Mouse (Mus musculus): ENCODE results near the gene Zscan2. TPM values are rescaled to one million over a fixed set of nuclear protein-coding genes. Genes with fewer than 3 reads are reported as not detected.

Gene Zscan2
- total RNA-seq, 2 experiments from 2014 or later, result 2.9 TPM; not detected in 1

DNA sequence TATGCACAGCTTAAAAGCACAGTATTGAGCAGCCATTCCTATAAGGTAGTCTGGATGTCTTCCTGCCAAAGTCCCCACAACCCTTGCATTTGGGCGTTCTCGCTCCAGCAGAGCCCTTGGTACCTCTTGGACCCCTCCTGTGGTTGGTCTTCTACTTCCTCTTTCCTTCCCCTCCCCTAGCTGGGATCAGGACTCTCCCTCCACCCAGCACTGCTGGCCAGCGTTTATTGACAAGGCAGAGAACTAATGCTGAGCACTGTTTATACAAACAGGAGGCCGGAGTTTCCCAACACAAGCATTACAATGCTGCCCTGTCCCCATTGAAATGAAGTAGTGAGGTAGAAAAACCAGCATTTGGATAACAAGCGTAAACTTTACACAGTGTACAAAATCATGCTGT, 12.3 kb downstream of the Zscan2 start:
- ATAC-seq (replicated peaks; ENCODE audit: low FRiP score, poor library complexity, severe bottlenecking), result no peak

DNA sequence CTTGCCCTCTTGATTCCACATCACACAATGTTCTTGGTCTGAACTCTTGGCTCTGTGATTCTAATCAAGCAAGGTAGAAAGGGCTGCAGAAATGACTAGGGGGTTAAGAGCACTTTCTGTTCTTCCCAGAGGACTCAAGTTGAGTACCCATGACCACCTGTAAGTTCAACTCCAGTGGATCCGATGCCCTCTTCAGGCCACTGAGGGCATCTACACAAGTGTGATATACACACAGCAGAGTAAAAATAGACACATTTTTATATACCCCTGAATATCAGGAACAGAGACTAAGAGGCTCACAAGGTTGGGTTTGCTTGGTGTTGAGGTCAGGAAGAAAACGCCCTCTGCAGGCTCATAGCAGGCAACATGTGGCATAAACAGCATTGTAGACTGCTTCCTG, 12.9 kb downstream of the Zscan2 start:
- ATAC-seq (replicated peaks; ENCODE audit: low FRiP score, poor library complexity, severe bottlenecking), result no peak

DNA sequence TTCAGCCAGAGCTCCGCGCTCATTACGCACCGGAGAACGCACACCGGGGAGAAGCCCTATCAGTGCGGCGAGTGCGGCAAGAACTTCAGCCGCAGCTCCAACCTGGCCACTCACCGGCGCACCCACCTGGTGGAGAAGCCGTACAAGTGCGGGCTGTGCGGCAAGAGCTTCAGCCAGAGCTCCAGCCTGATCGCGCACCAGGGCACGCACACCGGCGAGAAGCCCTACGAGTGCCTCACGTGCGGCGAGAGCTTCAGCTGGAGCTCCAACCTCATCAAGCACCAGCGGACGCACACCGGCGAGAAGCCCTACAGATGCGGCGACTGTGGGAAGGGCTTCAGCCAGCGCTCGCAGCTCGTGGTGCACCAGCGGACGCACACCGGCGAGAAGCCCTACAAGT, 15.0 kb downstream of the Zscan2 start:
- no peak for ATAC-seq (replicated peaks; ENCODE audit: low FRiP score, poor library complexity, severe bottlenecking)

DNA sequence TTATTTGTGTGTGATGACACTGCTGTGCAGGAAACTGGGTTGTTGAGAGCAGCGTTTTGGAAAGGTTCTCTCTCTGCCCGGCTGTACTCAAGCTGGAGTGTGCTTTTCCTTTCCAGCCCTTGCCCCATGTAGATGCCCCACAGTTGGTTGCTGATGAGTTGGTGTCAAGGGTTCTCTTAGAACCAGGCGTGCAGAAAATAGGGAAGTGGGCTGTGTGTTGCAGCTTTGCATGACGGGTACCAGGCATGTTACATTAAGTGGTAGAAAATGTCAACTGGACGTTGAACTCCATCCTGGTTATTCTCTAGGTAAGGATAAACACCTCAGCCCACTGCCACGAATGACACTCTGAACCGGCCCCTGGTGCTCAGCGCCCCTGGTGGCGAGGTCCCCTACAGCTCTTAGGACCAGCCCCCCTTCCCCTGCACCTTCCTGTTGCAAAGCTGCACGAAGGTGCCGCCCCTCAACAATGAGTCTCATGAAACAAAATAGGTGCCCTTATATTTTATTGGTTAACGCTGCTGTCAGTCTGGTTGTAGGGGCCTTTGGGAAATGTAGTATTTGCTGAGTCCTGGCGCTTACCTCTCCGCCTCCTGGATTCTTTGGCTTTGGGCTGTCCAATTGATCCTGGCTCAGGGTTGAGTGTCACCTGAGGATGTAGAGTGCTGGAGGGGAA, 22.2 kb downstream of the Zscan2 start:
- 0 out of 2 replicates have a peak, but pooled peaks have one; percentile 31 for ATAC-seq (replicated peaks; ENCODE audit: low FRiP score, poor library complexity, severe bottlenecking)

DNA sequence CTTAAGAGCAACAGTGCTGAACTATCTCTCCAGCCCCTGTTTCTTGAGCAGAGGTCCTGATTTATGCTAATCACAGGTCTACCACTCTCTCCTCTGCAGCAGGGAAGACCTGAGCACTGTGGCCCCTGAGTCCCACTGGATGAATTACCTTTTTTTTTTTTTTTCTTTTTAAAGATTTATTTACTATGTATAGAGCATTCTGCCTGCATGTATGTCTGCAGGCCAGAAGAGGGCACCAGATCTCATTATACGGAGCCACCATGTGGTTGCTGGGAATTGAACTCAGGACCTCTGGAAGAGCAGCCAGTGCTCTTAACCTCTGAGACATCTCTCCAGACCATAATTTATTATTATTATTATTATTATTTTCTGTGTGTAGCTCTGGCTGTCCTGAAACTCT, 24.9 kb downstream of the Zscan2 start:
- no peak for ATAC-seq (replicated peaks; ENCODE audit: low FRiP score, poor library complexity, severe bottlenecking)

DNA sequence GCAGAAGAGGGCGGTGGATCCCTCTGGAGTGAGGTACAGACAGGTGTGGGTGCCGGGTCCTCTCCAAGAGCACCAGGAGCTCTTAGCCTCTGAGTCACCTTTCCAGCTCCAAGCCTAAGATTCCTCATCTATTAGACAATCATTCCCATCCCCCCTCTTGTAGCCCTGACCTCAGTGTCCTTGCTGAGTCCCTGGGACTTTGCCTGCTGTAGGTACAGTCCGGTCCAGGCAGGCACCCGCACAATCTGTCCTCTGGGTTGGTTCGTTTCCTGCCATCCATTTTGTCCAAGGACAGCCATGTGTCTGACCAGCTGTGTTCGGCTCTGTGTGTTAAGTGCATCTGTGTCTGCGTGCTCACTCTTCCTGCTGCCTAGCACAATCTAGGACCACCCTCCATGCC, 27.9 kb downstream of the Zscan2 start:
- ATAC-seq (replicated peaks; ENCODE audit: low FRiP score, poor library complexity, severe bottlenecking), result no peak

DNA sequence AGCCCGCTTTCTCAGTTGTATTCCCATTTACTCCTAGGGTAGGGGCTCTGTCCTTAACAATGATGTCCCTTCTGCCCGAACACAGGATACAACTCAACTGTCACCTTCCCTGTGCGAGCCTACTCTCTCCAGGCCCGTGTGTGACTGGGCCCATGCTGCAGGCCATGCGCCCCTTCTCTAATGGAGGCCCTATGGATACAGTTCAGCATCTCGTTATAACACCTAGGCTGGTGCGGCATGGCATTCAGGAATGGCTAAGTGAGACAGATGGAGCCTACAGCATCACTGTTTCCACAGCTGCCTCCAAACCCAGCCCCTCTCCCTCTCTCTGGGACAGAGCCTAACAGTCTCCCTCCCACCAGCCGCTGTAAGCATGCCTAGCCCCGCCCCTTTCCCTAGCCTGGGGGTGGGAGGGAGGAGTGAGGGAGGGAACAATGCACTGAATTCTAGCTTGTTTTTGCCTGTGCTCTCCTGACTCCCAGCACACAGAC, 28.3 kb downstream of the Zscan2 start:
- ATAC-seq (replicated peaks; ENCODE audit: low FRiP score, poor library complexity, severe bottlenecking), result no peak

DNA sequence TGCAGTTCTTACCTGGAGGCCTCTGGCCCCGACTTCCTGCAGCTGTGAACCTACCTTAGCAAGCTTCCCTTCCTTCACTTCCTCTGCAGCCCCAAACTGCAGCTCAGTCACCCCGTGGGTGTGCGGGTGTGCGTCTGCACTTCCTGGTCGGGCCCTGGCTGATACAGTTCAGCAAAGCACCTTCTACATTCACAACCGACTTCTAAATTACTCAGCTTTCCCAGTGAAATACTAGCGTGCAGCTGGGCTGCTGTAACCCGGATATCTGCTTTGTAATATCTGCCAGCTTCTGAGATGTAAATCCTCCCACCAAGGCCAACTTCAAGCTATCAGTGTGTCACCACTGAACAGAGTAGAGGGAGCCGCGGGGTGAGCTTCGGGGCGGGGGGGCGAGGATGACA, 29.1 kb downstream of the Zscan2 start:
- ATAC-seq (replicated peaks; ENCODE audit: low FRiP score, poor library complexity, severe bottlenecking), result no peak

DNA sequence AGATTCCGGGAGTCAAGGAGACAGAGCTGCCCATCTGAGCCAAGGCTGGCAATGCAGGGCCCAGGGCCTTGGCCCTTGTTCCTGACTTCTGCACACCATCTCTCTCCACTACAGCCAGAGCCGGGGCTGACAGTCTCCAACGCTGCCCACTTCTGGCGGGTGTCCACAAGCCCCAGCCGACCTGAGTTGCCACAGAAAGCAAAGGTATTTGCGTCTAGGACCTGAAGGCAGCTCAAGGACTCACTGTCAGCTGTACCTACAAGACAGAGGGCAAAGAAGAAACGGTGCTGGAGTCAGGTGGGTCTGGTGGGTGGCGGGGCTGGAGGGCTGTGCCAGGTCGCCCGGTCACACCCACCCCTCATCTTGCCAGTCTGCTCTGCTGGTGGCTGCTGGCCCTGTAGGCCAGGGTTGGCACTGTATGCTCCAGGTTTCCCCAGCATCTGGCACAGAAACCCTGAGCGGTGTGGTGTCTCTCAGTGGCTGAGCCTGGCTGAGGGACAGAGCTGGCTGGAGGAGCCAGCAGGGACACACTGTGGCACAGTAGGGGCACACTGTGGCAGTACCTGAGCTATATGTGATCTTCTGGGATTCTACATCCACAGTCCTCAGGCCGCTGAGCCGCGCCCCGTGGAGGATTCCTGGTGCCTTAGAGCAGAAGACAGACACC, 32.5 kb downstream of the Zscan2 start:
- ATAC-seq (replicated peaks; ENCODE audit: low FRiP score, poor library complexity, severe bottlenecking), result no peak

DNA sequence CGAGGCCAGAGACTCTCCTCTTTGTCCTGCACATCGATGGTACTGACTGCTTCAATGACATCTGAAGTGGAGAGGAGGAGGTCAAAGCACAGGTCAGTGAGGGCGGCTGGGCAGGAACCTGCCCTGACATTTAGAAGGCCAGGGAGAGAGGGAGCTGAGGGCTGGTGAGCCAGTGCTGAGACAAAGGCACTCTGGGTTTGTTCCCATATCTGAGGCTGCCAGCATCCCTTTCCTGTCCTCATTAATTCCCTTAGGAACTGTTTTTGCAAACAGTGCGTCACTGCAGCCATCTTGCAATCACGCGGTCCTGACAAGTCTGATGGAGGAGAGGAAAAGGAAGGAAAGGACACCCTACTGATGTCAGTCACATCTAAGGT, 33.0 kb downstream of the Zscan2 start:
- no peak for ATAC-seq (replicated peaks; ENCODE audit: low FRiP score, poor library complexity, severe bottlenecking)

DNA sequence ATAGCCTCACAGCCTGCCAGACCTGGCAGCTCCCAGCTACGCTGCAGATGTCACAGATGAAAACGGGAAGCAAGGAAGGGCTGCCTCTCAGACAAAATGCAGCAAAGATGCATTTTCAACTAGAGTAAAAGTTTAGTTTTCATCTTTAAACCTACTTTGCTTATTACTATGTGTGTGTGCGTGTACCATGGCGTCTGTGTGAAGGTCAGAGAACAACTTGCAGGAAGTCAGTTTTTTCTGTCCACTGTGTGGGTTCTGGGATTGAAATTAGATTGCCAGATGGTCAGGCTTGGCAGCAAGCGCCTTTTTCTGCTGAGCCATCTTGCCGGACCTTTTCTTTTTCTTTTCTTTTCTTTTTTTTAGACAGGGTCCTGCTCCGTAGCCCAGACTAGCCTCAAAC, 33.5 kb downstream of the Zscan2 start:
- ATAC-seq (replicated peaks; ENCODE audit: low FRiP score, poor library complexity, severe bottlenecking), result no peak

DNA sequence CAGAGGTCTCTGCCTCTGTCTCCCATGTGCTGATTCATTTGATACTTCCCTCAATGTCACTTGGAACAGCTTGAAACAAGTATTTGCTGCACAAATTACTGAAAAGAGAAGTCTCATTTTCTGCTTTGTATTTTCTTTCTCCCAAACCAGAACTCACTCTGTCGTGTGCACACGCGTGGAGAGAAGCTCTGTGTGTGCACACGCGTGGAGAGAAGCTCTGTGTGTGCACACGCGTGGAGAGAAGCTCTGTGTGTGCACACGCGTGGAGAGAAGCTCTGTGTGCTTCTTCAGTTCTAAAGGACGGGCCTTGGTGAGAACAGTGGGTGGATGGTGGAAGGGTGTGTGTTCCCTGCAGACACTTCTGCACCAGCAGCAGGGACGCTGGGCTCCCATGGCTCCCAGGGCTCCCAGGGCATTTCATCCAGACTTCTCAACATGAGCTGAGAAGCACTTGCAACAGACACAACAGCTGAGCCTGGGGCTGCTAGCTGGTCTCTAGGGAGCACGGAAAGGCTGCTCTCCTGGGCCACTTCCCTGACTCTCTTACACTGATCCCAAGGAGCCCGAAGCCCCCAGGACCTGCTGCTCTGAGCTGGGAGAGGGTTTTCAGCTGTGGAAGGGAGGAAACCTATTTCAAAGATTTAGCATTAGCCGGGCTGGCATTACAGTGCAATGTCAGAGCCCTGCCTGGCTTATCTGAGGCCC, 34.2 kb downstream of the Zscan2 start:
- no peak for ATAC-seq (replicated peaks; ENCODE audit: low FRiP score, poor library complexity, severe bottlenecking)

DNA sequence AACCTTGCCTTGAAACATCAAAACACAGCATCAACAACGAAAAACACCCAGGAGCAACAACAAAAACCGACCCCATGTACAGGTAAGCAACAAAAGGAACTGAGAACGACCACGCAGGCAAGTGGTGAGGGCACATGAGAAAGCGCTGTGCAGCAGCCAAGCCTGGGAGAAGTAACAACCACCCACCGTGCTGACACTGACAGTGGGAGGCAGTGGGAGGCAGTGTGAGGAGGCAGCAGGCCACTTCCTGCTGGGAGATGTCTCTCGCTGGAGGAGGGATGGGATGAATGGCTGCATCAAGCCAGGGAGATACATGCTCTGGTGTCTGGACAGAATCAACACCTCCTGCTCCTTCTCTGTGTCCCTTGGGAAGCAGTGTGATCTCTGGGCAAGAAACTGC, 36.4 kb downstream of the Zscan2 start:
- ATAC-seq (replicated peaks; ENCODE audit: low FRiP score, poor library complexity, severe bottlenecking), result no peak

DNA sequence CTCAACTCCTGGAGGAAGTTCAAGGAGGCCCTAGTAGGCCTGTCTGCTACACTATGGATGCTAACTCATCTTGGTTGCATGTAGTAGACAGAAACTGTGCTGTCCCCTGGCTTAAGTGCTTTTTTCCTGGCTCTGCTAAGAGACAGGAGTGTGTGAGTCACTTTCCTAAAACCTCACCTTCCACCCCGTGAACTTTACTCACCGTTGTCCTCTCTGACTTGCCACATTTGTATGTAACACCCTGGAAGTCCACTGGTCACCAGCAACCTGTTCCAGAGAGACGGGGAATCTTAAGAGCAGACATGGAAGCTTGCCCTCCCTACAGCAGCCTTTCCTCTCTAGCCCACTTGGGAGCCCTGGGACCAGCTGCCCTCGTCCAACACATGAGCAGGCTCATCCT, 37.0 kb downstream of the Zscan2 start:
- ATAC-seq (replicated peaks; ENCODE audit: low FRiP score, poor library complexity, severe bottlenecking), result no peak

DNA sequence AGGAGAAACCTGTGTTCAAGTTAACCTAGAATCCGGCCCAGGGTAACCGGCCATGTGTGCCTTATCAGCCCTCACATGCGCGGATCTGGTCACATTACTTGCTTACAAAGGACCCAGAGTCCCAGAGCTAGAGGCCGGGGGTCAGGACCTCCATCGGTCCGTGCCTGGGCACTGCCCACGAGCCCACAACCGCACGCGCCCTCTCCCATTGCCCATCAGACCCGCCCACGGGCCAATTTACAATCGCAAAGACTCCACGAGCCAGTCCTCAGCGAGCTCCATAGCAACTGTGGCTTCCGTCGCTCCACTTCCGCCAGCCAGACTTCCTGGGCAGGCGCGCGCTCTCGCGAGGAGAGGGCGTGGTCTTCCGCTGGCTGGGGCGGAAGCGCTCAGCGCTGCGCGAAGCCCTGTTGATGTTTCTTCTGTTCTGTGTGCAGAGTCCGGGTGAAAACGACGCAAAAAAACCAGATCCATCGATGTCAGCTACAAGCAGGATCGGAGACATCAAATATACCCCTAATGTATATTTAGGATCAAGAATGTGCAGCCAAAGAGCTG, 40.3 kb downstream of the Zscan2 start, which contains the start of gene Wdr73:
Gene Wdr73 (minus strand): TSS at position 326 of the 558 bp plus-strand sequence.
- ATAC-seq (replicated peaks; ENCODE audit: low FRiP score, poor library complexity, severe bottlenecking), result peak; percentile 96

DNA sequence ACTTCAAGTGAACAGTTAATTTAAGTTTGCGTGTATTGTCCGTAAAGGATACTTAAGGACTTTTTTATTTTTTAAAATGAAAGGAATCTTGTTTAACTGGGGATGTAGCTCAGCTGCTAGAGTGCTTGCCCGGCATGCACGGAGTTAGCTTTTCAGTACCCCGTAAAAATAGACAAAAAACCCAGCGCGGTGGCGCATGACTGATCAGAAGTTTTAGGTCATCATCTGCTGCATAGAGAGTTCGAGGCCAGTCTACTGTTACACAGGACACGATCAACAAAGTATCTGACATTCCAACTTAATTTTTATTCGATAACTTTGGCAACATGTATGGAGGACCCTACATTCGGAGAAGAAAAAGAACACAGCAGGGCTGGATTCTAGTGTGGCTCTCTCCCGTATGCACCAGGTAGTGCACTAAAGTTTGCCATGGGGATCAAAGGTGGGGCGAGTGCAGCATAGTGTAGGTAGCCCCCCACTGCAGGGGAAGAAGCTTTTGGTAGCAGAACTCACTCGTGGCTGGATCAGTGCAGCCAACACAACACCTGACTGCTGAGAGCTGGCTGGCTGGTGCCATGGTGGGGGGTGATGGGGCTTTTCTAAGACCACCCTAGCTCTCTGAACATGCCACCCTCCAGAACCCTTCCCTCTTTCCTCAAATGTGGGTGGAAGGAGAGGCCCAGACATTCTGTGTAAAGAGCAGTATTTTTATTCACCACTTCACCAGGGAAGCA, 41.0 kb downstream of the Zscan2 start:
- ATAC-seq (replicated peaks; ENCODE audit: low FRiP score, poor library complexity, severe bottlenecking), result 0 out of 2 replicates have a peak, but pooled peaks have one; percentile 4

DNA sequence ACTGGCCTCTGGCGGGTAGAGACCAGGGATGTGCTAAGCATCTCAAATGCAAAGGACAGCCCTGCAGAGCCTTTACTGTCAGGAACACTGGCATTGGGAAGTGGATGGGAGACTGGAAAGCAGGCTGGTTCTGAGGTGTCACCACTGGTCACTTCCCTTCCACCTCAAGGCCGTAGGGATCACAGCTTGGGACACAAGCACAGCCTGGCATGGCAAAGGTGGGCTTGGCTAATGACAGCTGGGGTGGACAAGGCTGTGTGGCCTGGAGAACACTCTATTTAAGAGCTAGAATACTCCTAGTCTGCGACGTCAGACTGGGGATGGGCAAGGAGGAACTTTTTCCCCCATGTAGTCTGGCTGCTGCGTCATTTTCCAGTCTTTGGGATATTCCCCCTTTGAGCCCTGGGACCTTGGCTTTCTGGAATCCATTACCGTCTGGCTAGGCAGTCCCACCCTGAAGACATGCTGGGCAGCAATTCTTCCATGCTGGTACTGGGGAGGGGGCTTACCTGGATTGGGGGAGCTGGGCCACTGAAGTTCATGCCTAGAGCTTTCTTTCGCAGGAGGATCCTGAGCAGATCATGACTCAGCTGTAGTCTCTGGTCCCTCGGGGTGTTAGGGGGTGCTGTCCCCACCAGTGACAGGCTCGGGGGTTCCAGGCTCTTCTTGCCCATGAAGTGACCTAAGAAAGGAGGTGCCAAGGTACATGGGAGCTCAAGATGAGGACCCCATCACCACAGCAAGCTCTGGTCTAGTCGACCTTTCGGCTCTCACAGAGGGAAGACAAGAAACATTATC, 43.1 kb downstream of the Zscan2 start:
- no peak for ATAC-seq (replicated peaks; ENCODE audit: low FRiP score, poor library complexity, severe bottlenecking)

DNA sequence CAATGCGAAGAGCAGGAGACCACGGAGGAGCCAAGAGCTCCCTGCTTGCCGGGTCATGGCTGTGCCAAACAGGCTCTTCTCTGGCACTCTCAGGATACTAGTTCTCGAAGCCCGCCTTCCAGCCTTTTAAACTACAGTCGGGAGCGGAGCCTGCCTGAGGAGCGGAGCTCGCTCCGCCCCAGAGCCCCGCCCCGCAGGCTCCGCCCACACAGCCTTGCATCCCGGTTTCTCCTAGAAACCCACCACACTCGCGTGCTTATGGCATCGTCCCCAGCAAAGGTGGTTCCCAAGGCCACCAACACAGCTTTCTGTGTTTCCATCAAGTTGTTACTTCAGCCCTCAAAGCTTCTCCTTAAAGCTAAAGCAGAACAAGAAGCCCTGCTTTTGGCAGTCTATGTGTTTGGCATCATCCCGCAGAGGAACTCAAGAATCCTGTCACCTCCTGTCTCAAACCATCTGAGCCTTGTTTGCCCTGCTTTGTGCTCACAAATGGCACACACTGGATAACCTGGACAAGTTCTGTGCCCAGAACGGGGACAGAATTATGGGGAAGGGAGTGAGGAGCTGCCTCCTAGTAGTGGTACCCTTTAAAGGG, 44.3 kb downstream of the Zscan2 start, which contains the start of gene Nmb:
Gene Nmb (minus strand): TSS at position 156 of the 595 bp plus-strand sequence.
- ATAC-seq (replicated peaks; ENCODE audit: low FRiP score, poor library complexity, severe bottlenecking), result peak; percentile 55; the same call in 1 of the 2 replicates

DNA sequence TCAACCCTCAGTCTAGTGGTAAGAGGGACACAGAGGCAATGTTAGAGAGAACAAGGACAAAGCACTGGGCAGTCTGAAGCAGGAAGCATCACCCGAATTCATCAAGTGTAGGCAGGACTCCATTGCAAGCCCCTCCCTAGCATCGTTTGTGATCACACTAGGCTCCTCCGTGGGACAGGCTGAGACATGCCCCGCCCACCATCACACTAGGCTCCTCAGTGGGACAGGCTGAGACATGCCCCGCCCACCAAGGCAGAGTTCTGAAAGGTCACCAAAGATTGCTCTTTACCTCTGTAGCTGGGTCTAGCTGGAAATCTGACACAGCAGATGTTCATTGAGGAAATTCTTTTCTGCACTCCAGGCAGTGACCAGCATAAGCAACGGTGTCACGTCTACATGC, 50.3 kb downstream of the Zscan2 start:
- peak; percentile 67 for ATAC-seq (replicated peaks; ENCODE audit: low FRiP score, poor library complexity, severe bottlenecking)
